Mouse (Mus musculus) C2C12 (cell line): ENCODE results near the gene Pcdh9. TPM values are rescaled to one million over a fixed set of nuclear protein-coding genes. Genes with fewer than 3 reads are reported as not detected.

Experiments
- H3K27me3 ChIP-seq: one replicate; pipeline ENCODE4 v1.6.1; 2011; ENCODE audit not compliant: control insufficient read depth, insufficient read depth, insufficient read length
- H3K36me3 ChIP-seq: one replicate; pipeline ENCODE4 v1.6.1; 2011; ENCODE audit not compliant: control insufficient read depth, insufficient read depth
- H3K4me3 ChIP-seq: one replicate; pipeline ENCODE4 v1.5.1; 2011; ENCODE audit warnings: mild to moderate bottlenecking, control low read depth; ENCODE audit not compliant: poor library complexity, insufficient read depth, severe bottlenecking
- H3K79me2 ChIP-seq: one replicate; pipeline ENCODE4 v1.6.1; 2011; ENCODE audit not compliant: control insufficient read depth, insufficient read depth
- H3K79me3 ChIP-seq: one replicate; pipeline ENCODE4 v1.6.1; 2011; ENCODE audit warnings: low read depth, control low read depth
- H3ac ChIP-seq: one replicate; pipeline ENCODE3; 2011; ENCODE audit warnings: low read depth; ENCODE audit not compliant: control insufficient read depth, insufficient read length
- CEBPB ChIP-seq: IDR thresholded peaks from one replicate; pipeline ENCODE4 v1.6.1; 2011; ENCODE audit warnings: low read depth, mild to moderate bottlenecking, control low read depth, moderate library complexity
- CTCF ChIP-seq: IDR thresholded peaks from one replicate; pipeline ENCODE4 v1.5.1; 2011; ENCODE audit not compliant: control insufficient read depth, insufficient read depth, insufficient read length
- FOSL1 ChIP-seq: IDR thresholded peaks from one replicate; pipeline ENCODE4 v1.8.0; 2011; ENCODE audit warnings: mild to moderate bottlenecking, low read length; ENCODE audit not compliant: poor library complexity, insufficient read depth, severe bottlenecking
- MAX ChIP-seq: IDR thresholded peaks from one replicate; pipeline ENCODE4 v1.6.1; 2011; ENCODE audit warnings: mild to moderate bottlenecking, control low read depth
- MYOD1 ChIP-seq: IDR thresholded peaks from one replicate; pipeline ENCODE4 v1.6.1; 2011; ENCODE audit warnings: low read depth; ENCODE audit not compliant: control insufficient read depth, insufficient read length
- MYOG ChIP-seq: IDR thresholded peaks from one replicate; pipeline ENCODE4 v1.6.1; 2011; ENCODE audit not compliant: control insufficient read depth, insufficient read length; ENCODE audit errors: extremely low read depth
- USF1 ChIP-seq: IDR thresholded peaks from one replicate; pipeline ENCODE4 v1.6.1; 2011; ENCODE audit warnings: low read depth, mild to moderate bottlenecking, control low read depth, moderate library complexity
- polyA plus RNA-seq: library from polyadenylated mRNA; unstranded; fragments of >200 nt; fragmentation: generic; extraction: Trizol; gene quantifications from one replicate; pipeline ENCODE4 v1.2.1, GENCODE M21; 2012; ENCODE audit warnings: missing spikeins

Pcdh9 gene
- polyA plus RNA-seq, 1 experiment = not detected

GRCm38 (mm10) chr14:93415496-93415895 lies 475.0 kb downstream of the Pcdh9 start:
- Histone ChIP-seq H3K27me3 (no peaks in the 10 kb centered on the region), H3K36me3 (no peaks in the 10 kb centered on the region), H3K79me2 (no peaks in the 10 kb centered on the region), H3K79me3 (no peaks in the 10 kb centered on the region), H3K4me3 (no peak overlapping the region), H3ac (no peak overlapping the region)
- TF ChIP-seq MYOG (no peak), MYOD1 (no peak), USF1 (no peak), CTCF (no peak), MAX (no peak)

- no peak for TF ChIP-seq USF1
- no peak for TF ChIP-seq CEBPB
- no peak for TF ChIP-seq MAX
- no peak for TF ChIP-seq MYOD1
- TF ChIP-seq CTCF = no peak
- TF ChIP-seq MYOG = no peak
- no peak for TF ChIP-seq FOSL1
These were observed 481.2 kb downstream of the Pcdh9 start for GRCm38 (mm10) chr14:93409314-93409713.

DNA sequence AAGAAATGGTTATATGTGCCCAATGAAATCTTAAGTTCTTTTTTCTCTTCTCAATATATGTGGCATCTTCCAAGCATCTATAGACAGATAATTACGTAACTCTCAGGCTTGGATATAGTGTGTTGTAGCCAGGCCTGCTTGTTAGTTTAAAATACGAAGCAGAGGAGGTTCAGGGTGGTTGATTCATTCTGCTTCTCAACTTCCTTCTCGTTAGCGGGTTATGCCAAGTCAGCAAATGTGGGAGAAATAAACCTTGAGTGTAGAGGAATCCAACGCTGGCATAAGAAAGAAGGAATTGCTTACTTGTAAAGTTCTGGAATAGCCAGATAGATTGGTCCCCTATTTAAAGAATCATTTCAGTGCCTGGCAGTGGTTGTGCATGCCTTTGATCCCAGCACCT lies 482.7 kb downstream of the Pcdh9 start:
- H3K79me3 ChIP-seq = no peaks in the 10 kb centered on the region
- no peaks in the 10 kb centered on the region for H3K79me2 ChIP-seq
- no peak overlapping the region for H3ac ChIP-seq
- H3K36me3 ChIP-seq = no peaks in the 10 kb centered on the region
- no peak overlapping the region for H3K4me3 ChIP-seq
- TF ChIP-seq FOSL1 (no peak), CEBPB (no peak), MAX (no peak), MYOD1 (no peak), USF1 (no peak), CTCF (no peak), MYOG (no peak)
- no peaks in the 10 kb centered on the region for H3K27me3 ChIP-seq

More at GRCm38 (mm10) chr14:93409314-93409713, 481.2 kb downstream of the Pcdh9 start:
- Histone ChIP-seq H3K79me2 (no peaks in the 10 kb centered on the region), H3K4me3 (no peak overlapping the region), H3K79me3 (no peaks in the 10 kb centered on the region), H3ac (no peak overlapping the region), H3K27me3 (no peaks in the 10 kb centered on the region), H3K36me3 (no peaks in the 10 kb centered on the region)

DNA sequence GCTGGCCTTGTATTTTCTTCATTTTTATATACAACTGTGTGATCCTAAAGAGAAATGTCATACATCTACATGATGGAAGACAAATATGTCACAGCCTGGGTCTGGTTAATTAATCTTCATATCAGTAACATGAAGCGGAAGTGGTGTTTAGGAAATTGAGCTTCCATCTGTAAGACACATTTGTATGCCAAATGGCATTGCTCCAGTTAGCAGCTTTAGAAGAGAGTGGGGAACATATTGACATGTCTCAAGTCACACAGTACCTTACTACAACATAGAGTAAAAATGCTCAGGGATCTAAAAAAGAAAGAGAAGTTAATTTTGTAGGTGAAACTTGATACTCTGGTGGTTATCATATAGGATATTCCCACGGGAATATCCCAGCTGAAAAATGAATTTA lies 505.4 kb downstream of the Pcdh9 start:
- Histone ChIP-seq H3K4me3 (no peak overlapping the region), H3K79me2 (no peaks in the 10 kb centered on the region), H3K79me3 (no peaks in the 10 kb centered on the region), H3ac (no peak overlapping the region), H3K36me3 (no peaks in the 10 kb centered on the region), H3K27me3 (no peaks in the 10 kb centered on the region)
- TF ChIP-seq MYOG (no peak), FOSL1 (no peak)

GRCm38 (mm10) chr14:93381163-93381562 lies 509.3 kb downstream of the Pcdh9 start:
- H3K79me3 ChIP-seq = no peaks in the 10 kb centered on the region
- no peaks in the 10 kb centered on the region for H3K79me2 ChIP-seq
- no peak for TF ChIP-seq CEBPB
- no peak for TF ChIP-seq USF1
- TF ChIP-seq MAX = no peak
- no peak for TF ChIP-seq MYOD1
- no peak overlapping the region for H3ac ChIP-seq
- H3K27me3 ChIP-seq = no peaks in the 10 kb centered on the region
- no peak overlapping the region for H3K4me3 ChIP-seq
- no peaks in the 10 kb centered on the region for H3K36me3 ChIP-seq

GRCm38 (mm10) chr14:93380757-93381156 lies 509.7 kb downstream of the Pcdh9 start:
- Histone ChIP-seq H3K79me2 (no peaks in the 10 kb centered on the region), H3K36me3 (no peaks in the 10 kb centered on the region), H3K27me3 (no peaks in the 10 kb centered on the region), H3K4me3 (no peak overlapping the region), H3K79me3 (no peaks in the 10 kb centered on the region), H3ac (no peak overlapping the region)
- no peak for TF ChIP-seq CTCF
- TF ChIP-seq MAX = no peak
